8 mouse cellular contexts compared by ENCODE assay signal in the genomic region with DNA sequence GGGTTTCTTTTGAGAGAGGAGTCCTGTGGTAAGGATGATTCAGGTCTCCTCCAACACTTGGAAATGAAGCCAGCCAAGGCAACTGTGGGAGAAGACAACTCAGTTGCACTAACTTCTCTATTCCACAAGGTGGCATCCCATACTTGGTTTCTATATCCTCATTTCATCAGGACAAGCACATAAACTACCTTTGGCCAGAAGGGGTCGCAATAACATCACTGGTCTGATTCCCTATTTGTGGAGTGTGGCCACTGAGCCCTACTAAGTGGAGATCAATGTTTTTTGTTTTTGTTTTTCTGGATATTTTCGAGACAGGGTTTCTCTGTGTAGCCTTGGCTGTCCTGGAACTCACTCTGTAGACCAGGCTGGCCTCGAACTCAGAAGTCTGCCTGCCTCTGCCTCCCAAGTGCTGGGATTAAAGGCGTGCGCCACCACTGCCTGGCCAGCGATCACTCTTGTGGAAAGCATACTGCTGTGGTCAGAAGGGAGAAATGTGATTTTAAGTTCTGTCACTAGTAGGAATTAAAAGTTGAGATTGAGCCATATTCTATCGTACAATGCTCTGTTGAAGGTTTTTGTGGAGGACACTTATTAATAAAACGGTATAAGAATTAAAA.
DNase-seq lines count a peak whose midpoint lies in the region; ATAC-seq lines count a peak whose summit lies in the region.
"Not testable (repeated sequence)": the region's sequence is repeated elsewhere in the genome, so short reads cannot be mapped to it uniquely, and the experiment has no call there.

No protein-coding gene starts in this region.

- intact Hi-C loops in left cerebral cortex, postnatal 25 days (cut with DNase I): not testable (repeated sequence)

- H3K4me3 ChIP-seq in embryonic facial prominence, embryonic 10.5 days: not testable (repeated sequence)

- not testable (repeated sequence) for H3K9me3 ChIP-seq in embryonic facial prominence, embryonic 10.5 days

- WGBS in embryonic facial prominence, embryonic 10.5 days: 72% methylated on average over 8 of the region's 8 CpGs

- peak; percentile 100 for DNase-seq in 3T3-L1 (ENCODE audit: low read depth, low spot score)
- DNase-seq in adrenal gland, adult 2 months: peak; percentile 72
- peak; percentile 6 for DNase-seq in embryonic facial prominence, embryonic 10.5 days (ENCODE audit: low spot score)
- peak; percentile 96 for DNase-seq in heart, adult 11 months
- DNase-seq in kidney, adult 18-20 months: peak; percentile 71
- DNase-seq in left cerebral cortex, postnatal 25 days (ENCODE audit: low spot score in 2 of 2): peak; percentile 26 to 45
- DNase-seq in spleen, postnatal 36 days (ENCODE audit: low spot score in 2 of 2): peak; percentile 50 to 65

- H3K36me3 ChIP-seq in embryonic facial prominence, embryonic 10.5 days (replicated peaks): not testable (repeated sequence)

- H3K4me1 ChIP-seq in embryonic facial prominence, embryonic 10.5 days: not testable (repeated sequence)

- H3K27me3 ChIP-seq in embryonic facial prominence, embryonic 10.5 days (replicated peaks; ENCODE audit: low read depth, poor library complexity, severe bottlenecking): not testable (repeated sequence)

- ATAC-seq in megakaryocyte-erythroid progenitor cell, adult 5-6 weeks (replicated peaks; ENCODE audit: low FRiP score, low TSS enrichment, poor library complexity, severe bottlenecking): peak; percentile 99

- H3K27ac ChIP-seq in embryonic facial prominence, embryonic 10.5 days (replicated peaks): not testable (repeated sequence)

Comparison
In these comparisons a context has a peak if more than half of its experiments do, and no peak if none do; other contexts are left out.
1. DNase-seq: peak in every context shown above with its lines; median percentile 100 in 3T3-L1; 96 in heart, adult 11 months; 72 in adrenal gland, adult 2 months; 71 in kidney, adult 18-20 months; 58 in spleen, postnatal 36 days; 36 in left cerebral cortex, postnatal 25 days; 6 in embryonic facial prominence, embryonic 10.5 days.